Mouse (Mus musculus) right cerebral cortex, postnatal 36 days (tissue): ENCODE data around the gene Nlrc5.
"Not testable (repeated sequence)": the region's sequence is repeated elsewhere in the genome, so short reads cannot be mapped to it uniquely, and the experiment has no call there.

ENCODE experiments used
- DNase-seq, 2 experiments: peaks; one replicate each; pipeline ENCODE4 v3.0.0; 2022; ENCODE audit warnings: low spot score in 2 of 2, mixed read lengths in 1 of 2

Gene Nlrc5

DNA sequence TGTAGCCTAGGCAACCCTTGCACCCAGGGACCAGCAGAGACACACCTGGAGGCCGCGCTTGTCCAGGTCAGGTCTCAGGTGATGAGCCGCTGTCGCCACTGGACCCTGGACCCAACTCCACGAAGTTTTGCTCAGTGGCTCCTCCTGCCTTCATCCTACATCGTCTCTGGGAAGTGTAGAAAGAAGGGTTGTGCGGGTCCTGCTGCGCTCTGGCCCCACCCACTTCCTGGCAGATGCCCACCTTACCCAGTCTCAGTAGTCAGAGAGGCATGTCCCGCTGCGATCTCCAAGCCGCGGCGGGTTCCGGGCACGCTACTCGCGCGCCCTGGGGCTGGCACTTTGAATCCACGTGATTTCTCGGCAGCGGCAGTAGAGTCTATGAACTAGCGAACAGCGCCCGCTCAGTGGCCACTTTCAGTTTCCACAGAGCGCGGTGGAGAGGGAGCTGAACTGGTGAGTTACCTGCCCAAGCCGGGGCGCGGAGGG is at the start of gene Nlrc5:
Gene Nlrc5, plus strand, starts transcription at position 376 of the 486 bp plus-strand sequence.
- peak; percentile 4 to 20 for DNase-seq

GRCm38 (mm10) chr8:94385506-94386213 is 48.5 kb upstream of the Nlrc5 start:
- no peak for DNase-seq

GRCm38 (mm10) chr8:94386214-94387026 is 47.7 kb upstream of the Nlrc5 start, which contains the start of gene Herpud1:
Gene Herpud1 (plus strand): TSS chr8:94386438.
- peak; percentile 99 for DNase-seq

DNA sequence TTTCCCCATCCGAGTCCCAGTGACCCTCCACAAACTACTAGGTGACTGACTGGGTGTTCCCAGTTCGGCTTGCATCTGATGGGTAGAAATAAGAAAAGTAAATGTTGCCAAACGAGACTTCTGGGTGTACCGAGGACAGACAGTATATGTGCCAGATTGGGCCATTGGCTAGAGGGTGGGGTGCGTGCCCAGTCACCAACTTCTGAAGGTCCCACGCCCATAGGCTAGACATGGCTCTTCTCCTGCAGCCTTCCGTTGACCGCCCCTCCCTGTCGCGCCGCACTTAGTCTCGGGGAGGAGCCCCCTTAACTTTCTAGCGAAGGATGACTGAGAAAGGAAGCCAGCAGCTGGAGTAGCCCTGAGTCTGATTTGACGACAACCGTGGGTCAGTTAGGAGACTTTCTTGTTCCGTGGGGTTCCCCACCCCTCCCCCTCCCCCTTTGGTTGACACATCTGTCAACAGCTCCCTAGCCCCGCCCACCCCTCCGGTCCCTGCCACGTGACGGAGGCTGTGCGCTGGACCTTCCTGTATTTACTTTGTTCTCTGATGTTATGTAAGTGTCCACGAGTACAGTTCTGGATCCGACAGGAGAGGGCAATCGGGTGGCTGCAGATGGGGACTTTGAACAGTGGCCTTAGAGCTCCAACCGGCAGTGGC is 47.0 kb upstream of the Nlrc5 start:
- DNase-seq = peak; percentile 77 to 78

DNA sequence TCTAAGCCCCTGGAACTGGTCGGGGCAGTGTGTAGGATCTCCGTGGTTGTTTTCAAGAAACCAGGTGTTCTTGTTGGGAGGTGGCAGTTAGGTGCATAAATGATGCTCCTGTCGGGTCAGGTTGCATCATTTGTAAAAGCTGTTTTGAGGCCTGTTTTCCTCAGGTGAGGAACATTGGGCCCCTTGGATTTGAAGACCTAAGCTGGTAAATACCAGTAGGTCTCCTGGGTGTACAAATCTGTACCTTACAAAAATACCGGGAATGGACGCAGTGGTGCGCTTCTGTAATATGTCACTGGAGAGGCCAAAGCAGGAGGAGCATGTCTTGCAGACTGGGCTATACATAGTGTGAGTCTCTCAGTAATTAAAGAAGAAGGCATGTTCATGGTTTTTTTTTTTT is 46.4 kb upstream of the Nlrc5 start:
- DNase-seq = no peak

DNA sequence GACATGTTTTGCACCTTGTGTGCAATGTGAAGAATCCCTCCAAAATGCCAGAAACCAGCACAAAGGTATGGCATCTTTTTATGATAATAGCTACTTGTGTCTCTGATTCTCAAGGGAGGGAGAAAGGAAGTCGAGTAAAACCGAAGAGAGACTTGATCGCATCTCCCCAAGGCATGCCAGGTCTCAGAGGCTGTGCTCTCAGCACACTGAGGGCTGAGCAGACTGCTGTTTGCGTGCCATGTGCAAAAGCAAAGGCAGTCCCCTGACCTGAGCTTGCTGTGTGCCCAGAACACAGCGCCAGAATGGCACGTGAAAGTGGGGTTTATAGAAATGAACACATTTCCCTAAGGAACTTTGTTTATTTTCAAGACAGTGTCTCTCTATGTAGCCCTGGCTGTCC is 44.6 kb upstream of the Nlrc5 start:
- DNase-seq = no peak

DNA sequence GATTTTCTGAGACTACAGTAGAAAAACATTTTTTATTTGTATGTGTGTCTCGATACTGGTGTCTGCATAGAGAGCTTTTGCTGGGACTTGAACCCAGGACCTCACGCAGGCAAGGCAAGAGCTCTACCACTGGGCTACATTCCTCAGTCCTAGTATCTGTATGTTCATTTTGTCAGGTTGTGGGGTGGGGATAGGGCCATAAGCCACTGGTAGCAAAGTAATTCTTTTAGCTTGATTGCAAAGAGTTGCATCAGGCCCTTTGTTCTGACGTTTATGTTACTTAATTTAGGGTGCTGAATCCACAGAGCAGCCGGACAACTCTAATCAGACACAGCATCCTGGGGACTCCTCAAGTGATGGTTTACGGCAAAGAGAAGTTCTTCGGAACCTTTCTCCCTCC is 43.7 kb upstream of the Nlrc5 start:
- DNase-seq = no peak

DNA sequence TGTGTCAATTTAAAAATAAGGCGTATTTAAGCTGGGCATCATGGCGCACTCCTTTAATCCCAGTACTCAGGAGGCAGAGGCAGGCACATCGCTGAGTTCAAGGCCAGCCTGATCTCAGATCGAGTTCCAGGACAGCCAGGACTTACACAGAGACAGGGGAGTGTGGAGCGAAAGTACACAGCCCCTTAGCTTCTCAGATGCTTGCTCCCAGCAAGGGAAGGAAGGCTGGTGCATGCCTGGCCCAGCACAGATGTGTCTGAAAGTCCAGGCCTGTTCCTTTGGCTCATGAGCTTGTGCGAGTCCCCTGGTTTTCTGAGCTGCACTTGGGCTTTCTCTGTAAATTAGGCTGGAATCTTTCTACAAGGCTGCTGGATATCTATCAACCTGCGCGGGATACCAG is 43.2 kb upstream of the Nlrc5 start:
- no peak for DNase-seq

DNA sequence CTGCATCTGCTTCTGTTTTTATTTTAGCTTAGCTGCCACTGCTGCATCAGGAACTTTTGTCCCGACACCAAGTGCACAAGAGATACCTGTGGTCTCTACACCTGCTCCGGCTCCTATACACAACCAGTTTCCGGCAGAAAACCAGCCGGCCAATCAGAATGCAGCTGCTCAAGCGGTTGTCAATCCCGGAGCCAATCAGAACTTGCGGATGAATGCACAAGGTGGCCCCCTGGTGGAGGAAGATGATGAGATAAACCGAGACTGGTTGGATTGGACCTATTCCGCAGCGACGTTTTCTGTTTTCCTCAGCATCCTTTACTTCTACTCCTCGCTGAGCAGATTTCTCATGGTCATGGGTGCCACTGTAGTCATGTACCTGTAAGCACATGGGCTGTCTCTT is 42.0 kb upstream of the Nlrc5 start:
- no peak for DNase-seq

GRCm38 (mm10) chr8:94392648-94393047 is 41.5 kb upstream of the Nlrc5 start:
- no peak for DNase-seq

DNA sequence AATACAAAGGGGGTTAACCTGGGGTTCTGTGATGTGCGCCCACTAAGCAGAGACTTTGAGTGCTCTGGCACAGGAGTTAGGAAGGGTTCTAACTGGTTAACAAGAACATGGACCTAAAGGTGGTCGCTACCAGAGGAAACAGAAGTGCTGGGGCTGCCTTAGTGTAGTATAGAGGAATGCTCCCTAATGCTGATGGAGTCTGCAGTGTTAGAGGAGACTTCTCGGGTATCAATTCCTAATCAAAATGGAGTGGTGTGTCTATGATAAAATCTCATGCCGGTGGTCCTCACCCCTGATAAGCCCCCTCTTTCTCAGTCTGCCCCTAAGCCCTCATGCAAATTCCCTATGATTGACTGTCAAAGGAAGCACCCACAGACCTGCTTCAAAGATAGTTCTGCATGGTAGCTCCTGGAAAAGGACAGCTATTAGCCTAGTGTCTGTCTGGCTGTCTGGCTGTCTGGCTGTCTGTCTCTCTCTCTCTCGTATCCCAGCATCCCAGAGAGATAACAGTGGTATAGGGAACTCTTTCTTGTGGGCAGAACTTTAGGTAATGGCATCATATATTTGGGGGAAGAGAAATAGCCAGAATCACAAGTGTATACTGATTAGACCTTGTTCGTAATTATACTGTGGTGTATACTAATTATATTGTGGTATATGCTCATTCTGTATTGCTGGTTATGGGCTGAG is 38.2 kb upstream of the Nlrc5 start:
- DNase-seq = no peak

DNA sequence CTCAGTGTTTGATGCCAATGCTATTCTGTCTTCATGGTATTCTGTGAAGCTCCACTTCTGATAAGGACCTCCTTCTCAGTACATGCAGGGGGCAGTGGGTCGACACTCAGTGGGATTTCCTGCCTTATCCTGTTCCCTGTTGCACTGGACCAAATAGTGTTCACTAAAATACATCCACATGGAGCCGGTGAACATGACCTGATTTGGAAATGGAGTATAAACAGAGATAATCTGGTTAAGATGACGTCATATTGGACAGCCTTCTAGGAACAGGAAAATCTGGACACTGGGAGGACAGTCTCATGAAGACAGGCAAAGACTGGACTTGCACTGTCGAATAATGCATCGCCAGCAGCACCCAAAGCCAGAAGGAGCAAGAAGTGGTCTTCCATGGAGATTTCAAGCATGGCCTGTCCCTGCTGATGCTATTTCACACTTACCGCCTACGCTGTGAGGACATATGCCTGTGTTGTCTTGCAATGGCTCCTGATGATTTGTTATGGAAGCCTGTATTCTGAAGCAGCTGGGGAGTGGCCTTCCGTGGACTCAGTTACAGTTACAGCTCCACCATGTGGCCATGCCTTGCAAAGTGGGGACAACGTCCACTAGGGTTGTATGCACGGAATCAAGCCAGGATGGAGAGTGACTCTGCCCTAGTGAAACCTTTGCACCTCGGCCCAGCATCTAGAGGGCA is 37.0 kb upstream of the Nlrc5 start:
- DNase-seq = peak in 1 of 2 experiments; percentile 31

DNA sequence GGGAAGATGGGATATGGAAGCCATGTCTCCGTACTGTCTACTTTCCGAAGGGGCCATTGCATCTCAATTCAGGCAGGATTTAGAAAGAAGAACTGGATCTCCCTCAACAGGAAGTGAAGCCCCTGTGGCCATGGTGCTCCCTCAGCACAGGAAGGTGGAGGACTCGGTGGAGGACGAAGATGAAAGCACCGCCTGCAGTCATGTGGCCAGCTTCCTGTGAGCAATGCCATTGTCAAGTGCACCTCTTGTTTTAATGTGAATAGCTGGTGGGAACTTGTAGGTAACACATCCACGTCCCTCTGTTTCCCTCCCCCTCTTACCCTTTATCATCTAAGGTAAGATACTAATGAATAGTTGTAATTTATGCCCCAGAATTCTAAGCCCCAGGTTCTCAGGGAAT is 35.6 kb upstream of the Nlrc5 start:
- no peak for DNase-seq

- DNase-seq = no peak
Measured at GRCm38 (mm10) chr8:94399361-94399953, 34.7 kb upstream of the Nlrc5 start.

- DNase-seq = not testable (repeated sequence)
Measured at GRCm38 (mm10) chr8:94399957-94400356, 34.2 kb upstream of the Nlrc5 start.

DNA sequence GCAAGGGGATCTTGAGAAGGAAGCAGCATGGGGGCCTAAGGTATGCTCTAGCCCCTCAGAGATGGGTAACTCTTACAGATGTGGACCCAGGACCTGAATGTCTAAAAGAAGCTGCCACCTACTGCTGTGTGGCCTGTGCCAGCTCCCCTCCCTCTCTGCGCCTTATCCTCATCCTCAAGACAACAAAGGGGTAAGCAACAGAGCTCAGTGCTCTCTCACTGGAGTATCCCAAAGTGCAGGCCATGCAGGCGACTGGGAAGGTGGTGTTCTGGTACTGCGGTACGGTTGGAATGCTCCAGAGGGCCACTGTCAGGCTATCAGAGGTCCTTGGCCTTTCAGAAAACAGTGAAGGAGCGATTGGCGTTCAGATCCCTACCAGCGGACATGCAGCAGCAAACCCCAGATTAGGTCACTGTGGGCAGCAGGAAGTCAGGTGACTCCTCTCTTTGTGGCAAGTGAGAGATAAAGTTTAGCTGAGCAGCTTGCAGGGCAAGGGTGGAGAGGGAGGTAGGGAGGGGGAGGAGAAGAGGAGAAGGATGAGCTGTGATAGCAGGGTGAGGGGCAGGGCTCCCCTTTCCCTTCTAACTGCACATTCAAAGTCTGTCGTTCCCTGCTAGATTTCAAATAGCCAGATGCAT is 25.6 kb upstream of the Nlrc5 start:
- DNase-seq = no peak

DNA sequence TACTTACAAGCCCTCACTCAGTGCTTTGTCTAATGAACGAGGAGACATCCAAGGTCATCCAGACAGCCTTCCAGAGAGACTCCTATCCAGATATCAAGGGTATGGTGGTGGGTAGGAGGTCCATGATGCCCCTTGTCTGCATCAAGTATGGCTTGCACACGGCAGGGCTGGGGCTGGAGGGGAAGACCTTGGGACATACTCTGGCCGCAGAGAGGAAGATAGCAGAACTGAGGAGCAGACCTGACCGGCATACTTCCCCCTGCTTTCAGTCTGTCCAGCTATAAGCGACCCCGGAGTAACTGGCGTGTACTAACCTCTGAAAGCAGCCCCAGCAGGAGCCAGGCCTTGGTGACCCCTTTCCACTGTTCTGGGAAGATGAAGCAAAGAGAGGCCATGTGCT is 24.6 kb upstream of the Nlrc5 start:
- DNase-seq = no peak

- DNase-seq = no peak
Measured at GRCm38 (mm10) chr8:94412518-94412917, 21.6 kb upstream of the Nlrc5 start.

DNA sequence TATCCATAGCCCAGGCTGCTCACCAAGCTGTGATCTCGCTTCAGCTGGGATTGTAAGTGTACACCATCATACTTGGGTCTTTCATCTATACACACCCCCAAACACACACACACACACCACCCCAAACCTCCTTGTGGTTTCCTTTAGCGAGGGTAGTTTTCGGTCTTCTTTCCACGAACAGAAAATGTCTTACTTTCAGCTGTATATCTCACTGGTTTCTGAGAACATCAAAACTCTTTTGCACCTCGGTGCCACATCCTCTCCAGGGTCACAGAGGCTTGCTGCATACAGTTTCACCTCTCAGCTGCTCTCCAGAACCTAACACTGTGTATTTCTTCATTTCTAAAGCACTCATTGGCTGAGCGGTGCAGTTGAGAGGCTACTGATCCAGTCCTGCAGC is 20.6 kb upstream of the Nlrc5 start:
- no peak for DNase-seq

DNA sequence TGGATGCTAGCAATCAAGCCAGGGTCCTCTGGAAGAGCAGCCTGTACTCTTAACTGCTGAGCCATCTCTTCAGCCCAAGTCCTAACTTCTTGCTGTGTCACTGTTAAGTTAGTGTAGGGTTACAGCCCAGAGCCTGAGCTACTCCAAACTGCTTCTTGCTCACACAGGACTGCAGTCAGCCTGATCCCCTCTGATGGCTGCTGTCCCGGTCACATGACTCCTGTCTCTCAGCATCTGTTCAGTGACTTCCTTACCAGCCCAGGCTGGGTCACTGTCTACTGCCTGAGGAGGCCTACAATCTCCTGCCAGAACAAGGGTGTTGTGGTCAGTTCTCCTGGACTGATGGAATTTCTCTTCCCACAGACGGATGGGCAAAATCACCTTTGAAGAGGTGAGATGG is 18.9 kb upstream of the Nlrc5 start:
- no peak for DNase-seq
